ENCODE assay signal across 9 mouse cellular contexts in genomic region chr11:97532354-97532753, GRCm38 (mm10). TPM values are rescaled to one million over a fixed set of nuclear protein-coding genes. Genes with fewer than 3 reads are reported as not detected.
DNase-seq lines count a peak whose midpoint lies in the region; ATAC-seq and TF ChIP-seq lines count a peak whose summit lies in the region.
"Had no signal": no experiment of that assay in that cellular context is flagged by ENCODE, and none has a peak within 500 bp of the region (broad histone marks: within the 10 kb centered on the region; RNA-seq: fewer than 3 reads in every experiment).

No protein-coding gene starts in this region.

- peak overlapping the region; percentile 35 for H3K9ac ChIP-seq in hindbrain, postnatal 0 days (replicated peaks; ENCODE audit: low read length)
- H3K9ac ChIP-seq in neural tube, embryonic 13.5 days, result no peak overlapping the region

- WGBS in hindbrain, postnatal 0 days, result 28% methylated on average over 8 of the region's 8 CpGs
- WGBS in neural tube, embryonic 13.5 days, result 31% methylated on average over 8 of the region's 8 CpGs

- ATAC-seq in hindbrain, postnatal 0 days, result peak; percentile 15; the same call in 1 of the 2 replicates
- ATAC-seq in neural tube, embryonic 13.5 days (ENCODE audit: low read depth), result no peak

- peak overlapping the region; percentile 55 for H3K4me2 ChIP-seq in hindbrain, postnatal 0 days (ENCODE audit: low read depth, low read length)
- peak overlapping the region; percentile 58 for H3K4me2 ChIP-seq in neural tube, embryonic 13.5 days

- no peak overlapping the region; the same call in 1 of the 2 replicates for H3K4me3 ChIP-seq in left cerebral cortex, adult 2 months
- H3K4me3 ChIP-seq in hindbrain, postnatal 0 days (ENCODE audit: low read length), result peak overlapping the region; percentile 26; the same call in 1 of the 2 replicates
- no peak overlapping the region for H3K4me3 ChIP-seq in neural tube, embryonic 13.5 days

- peaks cover 17% of the 10 kb centered on the region; the same call in 1 of the 2 replicates for H3K4me1 ChIP-seq in hindbrain, postnatal 0 days (ENCODE audit: insufficient read depth, low read length)
- H3K4me1 ChIP-seq in neural tube, embryonic 13.5 days (replicated peaks), result peaks cover 41% of the 10 kb centered on the region

- H3K27ac ChIP-seq in left cerebral cortex, adult 2 months, result peak overlapping the region; percentile 75
- peak overlapping the region; percentile 83 for H3K27ac ChIP-seq in hindbrain, postnatal 0 days
- H3K27ac ChIP-seq in neural tube, embryonic 13.5 days (replicated peaks), result no peak overlapping the region

- H3K9me3 ChIP-seq in hindbrain, postnatal 0 days (ENCODE audit: low read length), result no peaks in the 10 kb centered on the region
- H3K9me3 ChIP-seq in neural tube, embryonic 13.5 days, result no peaks in the 10 kb centered on the region

- intact Hi-C loops in left cerebral cortex, adult 2 months (cut with DNase I), result no loop called here

- no peak for TF ChIP-seq CTCF in left cerebral cortex, adult 2 months (IDR thresholded peaks at IDR 0.05)
- TF ChIP-seq CTCF in hindbrain, postnatal 0 days (IDR thresholded peaks at IDR 0.05; ENCODE audit: low read depth), result no peak

- peaks cover 4% of the 10 kb centered on the region; the same call in 1 of the 2 replicates for H3K27me3 ChIP-seq in hindbrain, postnatal 0 days (ENCODE audit: insufficient read depth, low read length)
- peaks cover 62% of the 10 kb centered on the region for H3K27me3 ChIP-seq in neural tube, embryonic 13.5 days

- 0 out of 2 replicates have a peak, but pooled peaks cover 6% of the 10 kb centered on the region for H3K36me3 ChIP-seq in hindbrain, postnatal 0 days (ENCODE audit: insufficient read depth, low read length)
- peaks cover 30% of the 10 kb centered on the region for H3K36me3 ChIP-seq in neural tube, embryonic 13.5 days

- no peak for DNase-seq in left cerebral cortex, adult 2 months (ENCODE audit: extremely low spot score in 1 of 2, low spot score in 2 of 2)
- no peak for DNase-seq in left cerebral cortex, adult 11 months (ENCODE audit: low spot score)
- DNase-seq in cerebellum, postnatal 25 days, result peak; percentile 69 to 76
- peak; percentile 75 for DNase-seq in hindbrain, postnatal 0 days (ENCODE audit: low spot score)
- DNase-seq in testis, postnatal 10 days (ENCODE audit: low spot score), result no peak
- DNase-seq in frontal cortex, adult 2 months (ENCODE audit: extremely low spot score in 1 of 2, low spot score in 1 of 2), result no peak
- no peak for DNase-seq in adrenal gland, postnatal 36 days

RNA-seq across cellular contexts. Expression of gene 4933428G20Rik, which starts 32.2 kb away (rescaled TPM):
- not detected for total RNA-seq in left cerebral cortex, adult 2 months (2021)
- 0.43 TPM in 1 of 2 replicates, not detected in the other for total RNA-seq in hindbrain, postnatal 0 days (2014; rRNA removed)
- 0.48 and 1.1 TPM in 2 replicates for polyA plus RNA-seq in hindbrain, postnatal 0 days (2015; fragmentation: Nextera tagmentation; extraction: Ambion mirVana)
- polyA plus RNA-seq in neural tube, embryonic 13.5 days (2015; fragmentation: Nextera tagmentation; extraction: Ambion mirVana), result 0.81 and 1.1 TPM in 2 replicates
- 0.13 and 0.24 TPM in 2 replicates for polyA plus RNA-seq in frontal cortex, adult 2 months (2012; rRNA removed)
- total RNA-seq in adrenal gland, postnatal 36 days (2021), result under 1 TPM in 1 of 2 experiments, not detected in 1; 0.33 TPM
- total RNA-seq: left cerebral cortex, postnatal 10 days had no signal

RNA-seq across cellular contexts. Expression of gene Srcin1, which starts 43.6 kb away (rescaled TPM):
- total RNA-seq in left cerebral cortex, adult 2 months (2021), result 100 to 1,000 TPM; 308 to 318 TPM
- 104 and 141 TPM in 2 replicates for total RNA-seq in hindbrain, postnatal 0 days (2014; rRNA removed)
- 14.3 and 14.7 TPM in 2 replicates for polyA plus RNA-seq in hindbrain, postnatal 0 days (2015; fragmentation: Nextera tagmentation; extraction: Ambion mirVana)
- 5.7 and 7.0 TPM in 2 replicates for polyA plus RNA-seq in neural tube, embryonic 13.5 days (2015; fragmentation: Nextera tagmentation; extraction: Ambion mirVana)
- 117 and 123 TPM in 2 replicates for polyA plus RNA-seq in frontal cortex, adult 2 months (2012; rRNA removed)
- 10 to 100 TPM in 1 of 2 experiments, 1 to 10 TPM in 1; 6.8 to 14.5 TPM for total RNA-seq in adrenal gland, postnatal 36 days (2021)

Comparison
In these comparisons a context has a peak if more than half of its experiments do, and no peak if none do; other contexts are left out.
1. DNase-seq: peak in cerebellum, postnatal 25 days (2 of 2) and hindbrain, postnatal 0 days (single experiment); none in left cerebral cortex, adult 2 months (0 of 2), left cerebral cortex, adult 11 months (single experiment), testis, postnatal 10 days (single experiment), frontal cortex, adult 2 months (0 of 2) and adrenal gland, postnatal 36 days (0 of 2).